Mouse (Mus musculus): ENCODE data around the gene Mfsd13b. TPM values are rescaled to one million over a fixed set of nuclear protein-coding genes. Genes with fewer than 3 reads are reported as not detected.
A peak's percentile ranks its signal among the peaks of the same experiment; 100 is the strongest.

The Mfsd13b gene
- polyA plus RNA-seq, 1 experiment from 2014 or later, result not detected

DNA sequence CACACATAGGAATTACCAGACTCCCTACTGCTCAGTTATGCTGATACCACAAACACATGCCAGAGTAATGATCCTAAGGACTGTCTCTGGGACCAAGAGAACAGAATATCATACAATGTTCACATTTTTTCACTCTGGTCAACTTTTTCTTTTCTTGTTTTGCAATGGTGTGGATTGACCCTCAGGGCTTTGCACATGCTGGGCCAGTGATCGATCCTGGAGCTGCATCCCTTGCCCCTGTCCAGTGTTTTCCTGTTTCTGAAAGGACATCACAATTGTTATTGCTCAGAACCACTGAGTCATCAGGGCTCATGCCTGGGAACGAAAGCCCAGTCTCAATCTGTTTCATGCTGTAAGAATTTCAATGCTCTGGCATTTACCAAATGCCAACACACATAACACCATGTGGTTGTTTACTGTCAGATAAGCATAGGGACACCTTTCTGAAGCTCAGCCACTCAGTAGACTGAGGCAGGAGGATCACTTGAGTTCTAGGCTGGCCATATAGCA lies 16.8 kb downstream of the Mfsd13b start:
- no peak overlapping the region for H3K4me3 ChIP-seq (ENCODE audit: low read depth, low read length)
- H3K27me3 ChIP-seq (ENCODE audit: control insufficient read depth, insufficient read depth, low read length), result no peaks in the 10 kb centered on the region
- ATAC-seq (replicated peaks; ENCODE audit: insufficient number of reproducible peaks, low FRiP score, low TSS enrichment, low read depth), result no peak
- no peak for DNase-seq (ENCODE audit: low spot score)
- H3K9me3 ChIP-seq (replicated peaks; ENCODE audit: control insufficient read depth, low read length), result no peaks in the 10 kb centered on the region
- no peak overlapping the region for H3K27ac ChIP-seq (replicated peaks; ENCODE audit: low read depth, low read length)
- 69% methylated on average over 2 of the region's 2 CpGs for WGBS
- H3K4me1 ChIP-seq (ENCODE audit: control insufficient read depth, insufficient read depth, low read length), result no peaks in the 10 kb centered on the region
- H3K9ac ChIP-seq (replicated peaks; ENCODE audit: low read length), result no peak overlapping the region
- no peak overlapping the region for H3K4me2 ChIP-seq (ENCODE audit: low read depth, low read length)
- H3K36me3 ChIP-seq (replicated peaks; ENCODE audit: control insufficient read depth, insufficient read depth, low read depth, low read length), result no peaks in the 10 kb centered on the region

DNA sequence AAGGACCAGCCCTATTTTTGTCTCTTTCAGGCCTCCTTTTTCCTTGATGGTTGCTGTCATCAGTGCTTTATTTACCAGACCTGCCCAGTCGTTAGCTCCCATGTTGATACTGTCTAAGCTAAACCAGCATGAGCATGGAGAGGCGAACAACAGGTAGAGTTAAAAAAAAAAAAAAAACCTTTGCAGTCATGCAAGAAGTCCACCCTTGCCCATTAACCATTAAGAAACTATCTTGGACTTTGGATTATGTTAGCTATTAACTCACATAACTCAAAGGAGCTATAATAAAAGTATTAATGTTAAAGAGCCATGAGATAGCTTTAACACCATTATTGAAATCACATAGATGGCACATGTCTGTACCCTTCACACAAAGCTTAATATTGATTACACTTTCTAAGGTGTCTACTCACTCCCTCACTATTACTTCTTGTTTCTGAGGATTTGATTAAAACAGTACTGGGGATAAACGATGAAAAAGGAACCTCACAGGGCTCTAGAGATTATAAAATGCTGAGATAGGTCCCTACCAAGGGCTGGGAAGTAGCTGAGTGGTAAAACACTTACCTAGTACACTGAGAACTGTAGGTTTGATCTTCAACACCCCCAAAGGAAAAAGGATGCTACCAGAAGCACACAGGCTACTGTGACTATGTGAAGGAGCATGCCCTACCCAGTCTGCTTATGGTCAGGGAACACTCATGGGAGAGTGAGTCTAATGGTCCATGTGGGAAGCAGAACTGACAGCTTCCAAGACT lies 17.9 kb downstream of the Mfsd13b start:
- Histone ChIP-seq H3K4me2 (ENCODE audit: low read depth, low read length) (no peak overlapping the region), H3K36me3 (replicated peaks; ENCODE audit: control insufficient read depth, insufficient read depth, low read depth, low read length) (no peaks in the 10 kb centered on the region), H3K4me3 (ENCODE audit: low read depth, low read length) (no peak overlapping the region), H3K9me3 (replicated peaks; ENCODE audit: control insufficient read depth, low read length) (no peaks in the 10 kb centered on the region), H3K4me1 (ENCODE audit: control insufficient read depth, insufficient read depth, low read length) (no peaks in the 10 kb centered on the region), H3K27ac (replicated peaks; ENCODE audit: low read depth, low read length) (no peak overlapping the region), H3K9ac (replicated peaks; ENCODE audit: low read length) (no peak overlapping the region), H3K27me3 (ENCODE audit: control insufficient read depth, insufficient read depth, low read length) (no peaks in the 10 kb centered on the region)
- WGBS, result 78% methylated on average over 3 of the region's 3 CpGs
- DNase-seq (ENCODE audit: low spot score) (no peak), ATAC-seq (replicated peaks; ENCODE audit: insufficient number of reproducible peaks, low FRiP score, low TSS enrichment, low read depth) (no peak)

DNA sequence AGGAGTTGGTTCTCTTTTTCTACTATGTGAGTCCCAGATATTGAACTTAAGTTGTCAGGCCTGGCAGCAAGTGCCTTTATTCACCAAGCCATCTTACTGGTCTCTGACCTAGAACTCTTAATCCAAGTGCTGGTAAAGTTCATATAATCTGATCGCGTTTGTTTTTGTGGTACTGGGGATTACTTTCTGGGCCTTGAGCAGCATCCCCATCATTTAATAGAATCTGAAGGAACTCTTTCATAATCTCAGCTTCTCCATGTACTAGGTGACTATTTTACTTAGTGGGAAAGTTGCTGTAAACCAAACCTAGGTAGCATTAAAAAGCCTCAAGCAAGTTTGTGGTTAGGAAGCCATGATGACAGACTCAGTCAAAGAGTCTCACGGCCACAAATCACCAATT lies 19.6 kb downstream of the Mfsd13b start:
- WGBS, result 85% methylated on average over 3 of the region's 3 CpGs
- DNase-seq (ENCODE audit: low spot score) (no peak), ATAC-seq (replicated peaks; ENCODE audit: insufficient number of reproducible peaks, low FRiP score, low TSS enrichment, low read depth) (no peak)
- Histone ChIP-seq H3K27ac (replicated peaks; ENCODE audit: low read depth, low read length) (no peak overlapping the region), H3K9ac (replicated peaks; ENCODE audit: low read length) (no peak overlapping the region), H3K4me1 (ENCODE audit: control insufficient read depth, insufficient read depth, low read length) (no peaks in the 10 kb centered on the region), H3K4me2 (ENCODE audit: low read depth, low read length) (no peak overlapping the region), H3K27me3 (ENCODE audit: control insufficient read depth, insufficient read depth, low read length) (no peaks in the 10 kb centered on the region), H3K36me3 (replicated peaks; ENCODE audit: control insufficient read depth, insufficient read depth, low read depth, low read length) (no peaks in the 10 kb centered on the region), H3K9me3 (replicated peaks; ENCODE audit: control insufficient read depth, low read length) (no peaks in the 10 kb centered on the region), H3K4me3 (ENCODE audit: low read depth, low read length) (no peak overlapping the region)

DNA sequence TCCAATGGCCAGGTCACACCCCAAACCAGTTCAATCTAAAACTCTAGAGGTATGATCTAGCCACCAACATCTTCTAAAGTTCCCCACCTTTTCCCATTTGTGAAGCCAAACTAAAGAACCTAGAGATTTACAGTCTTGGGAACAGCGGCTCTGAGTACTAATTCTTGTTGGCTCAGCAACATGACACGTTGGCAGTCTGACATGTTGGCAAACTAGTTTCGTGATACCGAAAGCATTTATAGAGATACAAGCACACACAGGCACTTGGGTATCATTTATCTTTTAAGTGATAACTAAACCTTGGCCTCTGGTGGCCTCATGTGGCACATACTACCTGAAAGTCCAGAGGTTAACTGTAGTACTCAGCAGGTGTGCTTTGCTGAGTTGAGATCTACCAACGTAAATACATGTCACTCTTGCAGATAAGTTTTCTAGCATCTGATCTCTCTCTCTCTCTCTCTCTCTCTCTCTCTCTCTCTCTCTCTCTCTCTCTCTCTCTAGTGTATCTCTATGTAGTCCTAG lies 20.2 kb downstream of the Mfsd13b start:
- no peak overlapping the region for H3K4me3 ChIP-seq (ENCODE audit: low read depth, low read length)
- H3K9ac ChIP-seq (replicated peaks; ENCODE audit: low read length), result no peak overlapping the region
- H3K4me2 ChIP-seq (ENCODE audit: low read depth, low read length), result no peak overlapping the region
- no peaks in the 10 kb centered on the region for H3K27me3 ChIP-seq (ENCODE audit: control insufficient read depth, insufficient read depth, low read length)
- no peaks in the 10 kb centered on the region for H3K4me1 ChIP-seq (ENCODE audit: control insufficient read depth, insufficient read depth, low read length)
- WGBS, result 87% methylated on average over 5 of the region's 5 CpGs
- DNase-seq (ENCODE audit: low spot score), result no peak
- no peaks in the 10 kb centered on the region for H3K36me3 ChIP-seq (replicated peaks; ENCODE audit: control insufficient read depth, insufficient read depth, low read depth, low read length)
- H3K27ac ChIP-seq (replicated peaks; ENCODE audit: low read depth, low read length), result no peak overlapping the region
- ATAC-seq (replicated peaks; ENCODE audit: insufficient number of reproducible peaks, low FRiP score, low TSS enrichment, low read depth), result no peak
- no peaks in the 10 kb centered on the region for H3K9me3 ChIP-seq (replicated peaks; ENCODE audit: control insufficient read depth, low read length)

DNA sequence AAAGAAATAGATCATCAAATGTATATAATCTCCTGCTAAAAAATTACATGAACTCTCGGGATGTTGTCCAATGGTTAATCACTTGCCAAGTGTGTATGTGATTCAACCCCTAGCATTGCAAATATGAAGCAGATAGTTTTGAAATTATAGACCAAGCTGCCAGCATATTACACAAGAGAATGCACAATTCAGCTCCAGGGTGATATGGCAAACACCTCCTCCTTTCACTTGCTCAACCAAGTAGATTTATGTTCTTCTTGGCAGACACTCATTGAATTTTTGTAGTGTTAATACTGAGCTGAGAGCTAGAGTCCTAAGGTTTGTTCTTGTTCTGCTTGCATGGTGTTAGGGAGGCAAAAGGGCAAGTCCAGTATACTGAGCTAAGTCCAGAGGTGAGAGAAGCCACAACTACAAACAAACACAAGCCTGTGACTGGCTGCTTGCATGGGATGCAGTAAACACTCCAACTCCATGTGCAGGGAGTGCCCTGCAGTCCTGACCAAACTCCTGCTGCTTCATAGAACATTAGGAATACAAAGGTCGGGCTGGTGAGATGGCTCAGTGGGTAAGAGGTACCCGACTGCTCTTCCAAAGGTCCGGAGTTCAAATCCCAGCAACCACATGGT lies 21.6 kb downstream of the Mfsd13b start:
- 75% methylated on average over 4 of the region's 4 CpGs for WGBS
- ATAC-seq (replicated peaks; ENCODE audit: insufficient number of reproducible peaks, low FRiP score, low TSS enrichment, low read depth), result no peak

DNA sequence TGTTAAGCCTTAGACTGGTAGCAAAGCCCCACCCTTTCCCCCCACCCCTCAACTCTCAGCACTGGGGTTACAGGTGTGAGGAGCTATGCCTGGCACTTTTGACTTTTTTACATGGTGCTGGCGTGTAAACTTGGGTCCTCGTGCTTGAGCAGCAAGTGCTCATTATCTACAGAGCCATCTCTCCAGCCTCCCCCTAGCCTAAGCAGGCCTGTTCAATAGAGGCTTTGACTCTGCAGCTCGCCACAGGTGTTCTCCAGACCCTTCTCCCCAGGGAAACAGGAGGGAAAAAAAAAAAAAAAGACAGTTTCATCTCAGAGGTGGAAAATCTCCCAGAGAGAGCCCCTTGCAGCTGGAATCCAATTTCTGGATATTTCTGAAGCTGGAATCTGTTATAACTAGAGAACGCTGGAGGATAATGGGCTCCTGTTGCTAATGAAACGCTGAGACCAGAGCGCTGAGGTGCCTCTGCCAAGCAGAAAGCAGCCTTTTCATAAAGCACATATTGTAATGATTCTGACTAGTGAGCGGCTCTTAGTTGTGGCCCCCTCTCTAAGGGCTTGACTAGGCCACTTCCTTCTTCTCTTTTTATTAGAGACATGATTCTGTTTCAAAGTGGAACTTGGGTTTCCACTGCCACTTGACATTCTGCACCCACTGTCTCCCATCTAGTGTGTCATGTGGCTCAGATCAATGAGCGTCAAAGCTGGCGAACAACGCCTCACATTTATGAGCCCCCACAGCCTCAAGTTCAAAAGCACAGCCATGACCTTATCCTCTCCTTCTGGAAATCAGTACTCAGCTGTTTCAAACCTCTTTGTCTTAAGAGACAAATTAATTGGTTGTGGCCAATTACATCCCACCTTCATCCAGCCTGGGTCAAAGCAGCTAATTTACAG lies 29.7 kb downstream of the Mfsd13b start:
- H3K4me3 ChIP-seq (ENCODE audit: low read depth, low read length), result no peak overlapping the region
- H3K9ac ChIP-seq (replicated peaks; ENCODE audit: low read length), result no peak overlapping the region
- ATAC-seq (replicated peaks; ENCODE audit: insufficient number of reproducible peaks, low FRiP score, low TSS enrichment, low read depth), result peak; percentile 59
- 36% methylated on average over 10 of the region's 10 CpGs for WGBS
- peak; percentile 66 for DNase-seq (ENCODE audit: low spot score)
- H3K36me3 ChIP-seq (replicated peaks; ENCODE audit: control insufficient read depth, insufficient read depth, low read depth, low read length), result no peaks in the 10 kb centered on the region
- no peak overlapping the region for H3K27ac ChIP-seq (replicated peaks; ENCODE audit: low read depth, low read length)
- H3K4me2 ChIP-seq (ENCODE audit: low read depth, low read length), result no peak overlapping the region
- no peaks in the 10 kb centered on the region for H3K4me1 ChIP-seq (ENCODE audit: control insufficient read depth, insufficient read depth, low read length)
- no peaks in the 10 kb centered on the region for H3K9me3 ChIP-seq (replicated peaks; ENCODE audit: control insufficient read depth, low read length)
- H3K27me3 ChIP-seq (ENCODE audit: control insufficient read depth, insufficient read depth, low read length), result no peaks in the 10 kb centered on the region

More for the DNA sequence above, 21.6 kb downstream of the Mfsd13b start:
- H3K9ac ChIP-seq (replicated peaks; ENCODE audit: low read length), result no peak overlapping the region
- no peak for DNase-seq (ENCODE audit: low spot score)
- H3K36me3 ChIP-seq (replicated peaks; ENCODE audit: control insufficient read depth, insufficient read depth, low read depth, low read length), result no peaks in the 10 kb centered on the region
- no peaks in the 10 kb centered on the region for H3K4me1 ChIP-seq (ENCODE audit: control insufficient read depth, insufficient read depth, low read length)
- no peak overlapping the region for H3K27ac ChIP-seq (replicated peaks; ENCODE audit: low read depth, low read length)
- H3K27me3 ChIP-seq (ENCODE audit: control insufficient read depth, insufficient read depth, low read length), result no peaks in the 10 kb centered on the region
- H3K9me3 ChIP-seq (replicated peaks; ENCODE audit: control insufficient read depth, low read length), result no peaks in the 10 kb centered on the region
- H3K4me2 ChIP-seq (ENCODE audit: low read depth, low read length), result no peak overlapping the region
- no peak overlapping the region for H3K4me3 ChIP-seq (ENCODE audit: low read depth, low read length)

DNA sequence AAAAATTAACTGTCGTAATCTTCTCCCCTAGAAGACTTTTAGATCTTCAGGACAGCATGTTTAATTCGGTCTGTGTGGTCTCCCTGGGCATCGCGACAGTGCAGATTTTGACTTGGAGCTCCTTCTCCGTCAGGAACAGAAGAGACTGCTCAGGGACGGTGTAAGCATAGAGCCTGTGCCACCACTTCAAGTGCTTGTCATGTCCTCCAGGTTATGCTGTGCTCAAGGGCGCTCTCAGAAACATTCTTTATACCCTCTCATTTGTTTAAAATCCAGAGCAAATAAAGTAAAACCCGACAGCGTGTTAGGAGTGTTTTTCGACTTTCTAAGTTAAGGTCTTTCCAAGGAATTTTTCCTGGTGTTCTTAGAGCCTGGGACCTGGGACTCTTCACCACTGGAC lies 32.2 kb downstream of the Mfsd13b start:
- Histone ChIP-seq H3K36me3 (replicated peaks; ENCODE audit: control insufficient read depth, insufficient read depth, low read depth, low read length) (no peaks in the 10 kb centered on the region), H3K4me2 (ENCODE audit: low read depth, low read length) (no peak overlapping the region), H3K9me3 (replicated peaks; ENCODE audit: control insufficient read depth, low read length) (no peaks in the 10 kb centered on the region), H3K9ac (replicated peaks; ENCODE audit: low read length) (no peak overlapping the region), H3K27ac (replicated peaks; ENCODE audit: low read depth, low read length) (no peak overlapping the region), H3K4me1 (ENCODE audit: control insufficient read depth, insufficient read depth, low read length) (no peaks in the 10 kb centered on the region), H3K27me3 (ENCODE audit: control insufficient read depth, insufficient read depth, low read length) (no peaks in the 10 kb centered on the region), H3K4me3 (ENCODE audit: low read depth, low read length) (no peak overlapping the region)
- DNase-seq (ENCODE audit: low spot score) (no peak), ATAC-seq (replicated peaks; ENCODE audit: insufficient number of reproducible peaks, low FRiP score, low TSS enrichment, low read depth) (no peak)
- WGBS, result 90% methylated on average over 10 of the region's 10 CpGs

Data from embryonic facial prominence, embryonic 11.5 days (tissue).